Mouse (Mus musculus) MEL (cell line): Measurements from ENCODE around the gene Col11a2. TPM values are rescaled to one million over a fixed set of nuclear protein-coding genes. Genes with fewer than 3 reads are reported as not detected.

Source experiments
- DNase-seq: peaks from one replicate; pipeline ENCODE4 v3.0.0; 2011; ENCODE audit warnings: low read depth, low spot score
- H3K27ac ChIP-seq: 2 replicates; pipeline ENCODE4 v1.5.1; 2012; ENCODE audit warnings: low read depth, mild to moderate bottlenecking, control low read depth, low read length, moderate library complexity; ENCODE audit not compliant: control insufficient read depth
- H3K27me3 ChIP-seq, 2 experiments: fragments of 150-350 bp in 1 of 2; sonication (generic) in 1 of 2; 2 replicates each; pipeline ENCODE4 v1.6.1; 2012; ENCODE audit warnings: low read length in 2 of 2, mild to moderate bottlenecking in 2 of 2, improper control_type of control experiment in 1 of 2, moderate library complexity in 1 of 2; ENCODE audit not compliant: insufficient read depth in 2 of 2, control insufficient read depth in 1 of 2
- H3K36me3 ChIP-seq, 2 experiments: 2 replicates each; pipeline ENCODE4 v1.6.1; 2012 to 2014; ENCODE audit warnings: low read length in 2 of 2, improper control_type of control experiment in 1 of 2, inconsistent platforms in 1 of 2, mild to moderate bottlenecking in 1 of 2; ENCODE audit not compliant: insufficient read depth in 2 of 2, control insufficient read depth in 1 of 2
- H3K4me1 ChIP-seq, 2 experiments: fragments of 150-350 bp in 1 of 2; sonication (generic) in 1 of 2; 2 replicates each; pipeline ENCODE4 v1.6.1; 2012; ENCODE audit warnings: low read length in 2 of 2, improper control_type of control experiment in 1 of 2, mild to moderate bottlenecking in 1 of 2; ENCODE audit not compliant: insufficient read depth in 2 of 2, control insufficient read depth in 1 of 2
- H3K4me3 ChIP-seq, 2 experiments: fragments of 150-350 bp in 1 of 2; sonication (generic) in 1 of 2; 2 replicates each; pipeline ENCODE4 v1.5.1; 2012; ENCODE audit warnings: low read depth in 2 of 2, low read length in 2 of 2, mild to moderate bottlenecking in 2 of 2, moderate library complexity in 2 of 2, control low read depth in 1 of 2, improper control_type of control experiment in 1 of 2; ENCODE audit not compliant: control insufficient read depth in 1 of 2, insufficient read depth in 1 of 2
- H3K79me2 ChIP-seq: 2 replicates; pipeline ENCODE4 v1.6.1; 2012; ENCODE audit warnings: mild to moderate bottlenecking, low read length, moderate library complexity; ENCODE audit not compliant: control insufficient read depth, poor library complexity, insufficient read depth
- H3K9ac ChIP-seq: 2 replicates; pipeline ENCODE4 v1.6.1; 2012; ENCODE audit warnings: low read depth, mild to moderate bottlenecking, control low read depth, low read length, moderate library complexity; ENCODE audit not compliant: control insufficient read depth, poor library complexity, severe bottlenecking
- H3K9me3 ChIP-seq: fragments of 150-350 bp; sonication (generic); replicated peaks from 2 replicates; pipeline ENCODE4 v1.6.1; 2012; ENCODE audit warnings: mild to moderate bottlenecking, low read length, improper control_type of control experiment, moderate library complexity; ENCODE audit not compliant: insufficient read depth
- BHLHE40 ChIP-seq: IDR thresholded peaks from 2 replicates; pipeline ENCODE4 v1.6.1; 2012; ENCODE audit warnings: low read depth, mild to moderate bottlenecking, inconsistent platforms, low read length, improper control_type of control experiment, borderline replicate concordance
- CTCF ChIP-seq, 3 experiments: IDR thresholded peaks in 2 of 3; conservative IDR thresholded peaks in 1 of 3; 2 replicates each; pipeline ENCODE4 v1.5.1; 2011 to 2012; ENCODE audit warnings: low read length in 3 of 3, low read depth in 2 of 3, mild to moderate bottlenecking in 2 of 3, improper control_type of control experiment in 1 of 3, inconsistent platforms in 1 of 3, mixed read lengths in 1 of 3, moderate library complexity in 1 of 3; ENCODE audit not compliant: control insufficient read depth in 1 of 3, insufficient read depth in 1 of 3, poor library complexity in 1 of 3, severe bottlenecking in 1 of 3
- E2F4 ChIP-seq: IDR thresholded peaks from 2 replicates; pipeline ENCODE4 v1.6.1; 2011; ENCODE audit warnings: low read depth, low read length, improper control_type of control experiment, borderline replicate concordance
- ELF1 ChIP-seq: IDR thresholded peaks from 2 replicates; pipeline ENCODE4 v1.6.1; 2014; ENCODE audit warnings: low read depth, mild to moderate bottlenecking, inconsistent platforms, low read length, improper control_type of control experiment, moderate library complexity
- GABPA ChIP-seq: IDR thresholded peaks from 2 replicates; pipeline ENCODE4 v1.6.1; 2012; ENCODE audit warnings: low read depth, mild to moderate bottlenecking, inconsistent platforms, low read length, improper control_type of control experiment, moderate library complexity
- KAT2A ChIP-seq: conservative IDR thresholded peaks from 2 replicates; pipeline ENCODE4 v1.6.1; 2012; ENCODE audit warnings: low read depth, low read length, improper control_type of control experiment, inconsistent platforms
- MAX ChIP-seq: IDR thresholded peaks from 2 replicates; pipeline ENCODE4 v1.6.1; 2011; ENCODE audit warnings: low read length, improper control_type of control experiment
- MEF2A ChIP-seq: IDR thresholded peaks from 2 replicates; pipeline ENCODE4 v1.6.1; 2014; ENCODE audit warnings: low read depth, mild to moderate bottlenecking, inconsistent platforms, low read length, improper control_type of control experiment; ENCODE audit not compliant: poor library complexity, insufficient replicate concordance, severe bottlenecking; ENCODE audit errors: extremely low read depth
- POLR2A ChIP-seq, 2 experiments: IDR thresholded peaks; 2 replicates each; pipeline ENCODE4 v1.6.1; 2011 to 2012; ENCODE audit warnings: low read length in 2 of 2, mild to moderate bottlenecking in 2 of 2, control low read depth in 1 of 2, improper control_type of control experiment in 1 of 2, low read depth in 1 of 2, moderate library complexity in 1 of 2; ENCODE audit not compliant: control insufficient read depth in 1 of 2, insufficient read depth in 1 of 2, poor library complexity in 1 of 2
- POLR2AphosphoS2 ChIP-seq: IDR thresholded peaks from 2 replicates; pipeline ENCODE4 v1.6.1; 2011; ENCODE audit warnings: low read length, improper control_type of control experiment
- POLR2AphosphoS5 ChIP-seq: IDR thresholded peaks from 2 replicates; pipeline ENCODE4 v1.6.1; 2012; ENCODE audit warnings: low read depth, borderline replicate concordance, mild to moderate bottlenecking, inconsistent platforms, low read length, moderate library complexity, mixed read lengths
- RCOR1 ChIP-seq: IDR thresholded peaks from 2 replicates; pipeline ENCODE4 v1.6.1; 2012; ENCODE audit warnings: low read depth, mild to moderate bottlenecking, inconsistent platforms, low read length, improper control_type of control experiment
- SMC3 ChIP-seq: IDR thresholded peaks from 2 replicates; pipeline ENCODE4 v1.6.1; 2011; ENCODE audit warnings: low read depth, low read length, improper control_type of control experiment
- TAL1 ChIP-seq: IDR thresholded peaks from 2 replicates; pipeline ENCODE4 v1.6.1; 2012; ENCODE audit warnings: mild to moderate bottlenecking, inconsistent platforms, low read length, moderate library complexity, mixed read lengths
- TCF12 ChIP-seq: IDR thresholded peaks from 2 replicates; pipeline ENCODE4 v1.6.1; 2014; ENCODE audit warnings: low read depth, mild to moderate bottlenecking, inconsistent platforms, low read length, improper control_type of control experiment, moderate library complexity
- UBTF ChIP-seq: IDR thresholded peaks from 2 replicates; pipeline ENCODE4 v1.6.1; 2012; ENCODE audit warnings: low read depth, mild to moderate bottlenecking, inconsistent platforms, low read length, improper control_type of control experiment, moderate library complexity, borderline replicate concordance; ENCODE audit not compliant: insufficient read depth
- USF2 ChIP-seq, 2 experiments: IDR thresholded peaks; 2 replicates each; pipeline ENCODE4 v1.6.1; 2011 to 2012; ENCODE audit warnings: improper control_type of control experiment in 2 of 2, low read length in 2 of 2, borderline replicate concordance in 1 of 2, inconsistent platforms in 1 of 2, low read depth in 1 of 2, mild to moderate bottlenecking in 1 of 2; ENCODE audit not compliant: insufficient read depth in 1 of 2
- ZC3H11A ChIP-seq: IDR thresholded peaks from 2 replicates; pipeline ENCODE4 v1.6.1; 2012; ENCODE audit warnings: low read depth, mild to moderate bottlenecking, inconsistent platforms, low read length, improper control_type of control experiment
- ZKSCAN1 ChIP-seq: IDR thresholded peaks from 2 replicates; pipeline ENCODE4 v1.6.1; 2012; ENCODE audit warnings: low read depth, mild to moderate bottlenecking, inconsistent platforms, low read length, improper control_type of control experiment, moderate library complexity
- ZMIZ1 ChIP-seq: IDR thresholded peaks from 2 replicates; pipeline ENCODE4 v1.6.1; 2012; ENCODE audit warnings: low read depth, mild to moderate bottlenecking, inconsistent platforms, low read length, improper control_type of control experiment, moderate library complexity
- ZNF384 ChIP-seq: IDR thresholded peaks from 2 replicates; pipeline ENCODE4 v1.6.1; 2012; ENCODE audit warnings: low read depth, mild to moderate bottlenecking, inconsistent platforms, low read length, improper control_type of control experiment
- polyA plus RNA-seq, 2 experiments: library from polyadenylated mRNA; stranded (reverse) in 1 of 2; unstranded in 1 of 2; fragments of >175 nt in 1 of 2; fragments of >200 nt in 1 of 2; gene quantifications; 2 replicates each; pipeline versions ENCODE4 v1.2.1 to v1.2.4; 2012; ENCODE audit warnings: low replicate concordance in 2 of 2, low read depth in 1 of 2; ENCODE audit not compliant: insufficient read length in 2 of 2, insufficient read depth in 1 of 2, missing spikeins in 1 of 2
- total RNA-seq: library from RNA; depleted of rRNA; stranded (reverse); fragments of 300-350 nt; gene quantifications from 2 replicates; pipeline ENCODE4 v1.2.3, GENCODE M21; 2012

Gene Col11a2
- total and polyA plus RNA-seq, 3 experiments = 4.6 to 14.5 TPM; not detected in 1

- Histone ChIP-seq H3K27ac (peak overlapping the region; percentile 69), H3K9ac (peak overlapping the region; percentile 96), H3K36me3 (peaks cover 3 to 10% of the 10 kb centered on the region in 2 experiments; a peak in 3 of 4 replicates), H3K79me2 (peaks cover 21% of the 10 kb centered on the region), H3K4me1 (peaks cover 0 to 24% of the 10 kb centered on the region in 2 experiments; a peak in 2 of 4 replicates), H3K27me3 (no peaks in the 10 kb centered on the region), H3K9me3 (no peaks in the 10 kb centered on the region), H3K4me3 (peak overlapping the region; percentile 90 to 96)
- DNase-seq = no peak
- TF ChIP-seq ELF1 (0 out of 2 replicates have a peak, but pooled peaks have one; percentile 9), ZC3H11A (no peak), BHLHE40 (no peak), KAT2A (no peak; the same call in 1 of the 2 replicates), CTCF (IDR thresholded peaks at IDR 0.05 in 2 of 3, conservative IDR thresholded peaks at IDR 0.05 in 1 of 3; ENCODE audit: control insufficient read depth in 1 of 3, insufficient read depth in 1 of 3, low read depth in 2 of 3, low read length in 3 of 3, poor library complexity in 1 of 3, severe bottlenecking in 1 of 3) (no peak), POLR2A (IDR thresholded peaks at IDR 0.05; ENCODE audit: control insufficient read depth in 1 of 2, insufficient read depth in 1 of 2, low read depth in 1 of 2, low read length in 2 of 2, poor library complexity in 1 of 2) (0 out of 4 replicates have a peak, but pooled peaks of 1 of the 2 experiments have one; percentile 51), MEF2A (no peak), UBTF (peak; percentile 93; the same call in 1 of the 2 replicates), POLR2AphosphoS2 (peak; percentile 50)
Measured at GRCm38 (mm10) chr17:34024861-34025755, 14.1 kb upstream of the Col11a2 start.

- H3K4me1 ChIP-seq = peaks cover 0 to 31% of the 10 kb centered on the region in 2 experiments; a peak in 2 of 4 replicates
- TF ChIP-seq ZNF384 (no peak), ELF1 (no peak), BHLHE40 (no peak), POLR2AphosphoS2 (no peak; the same call in 1 of the 2 replicates), ZKSCAN1 (no peak), KAT2A (no peak), GABPA (no peak), ZMIZ1 (no peak), SMC3 (no peak), E2F4 (no peak), MAX (no peak), USF2 (IDR thresholded peaks at IDR 0.05; ENCODE audit: borderline replicate concordance in 1 of 2, insufficient read depth in 1 of 2, low read depth in 1 of 2, low read length in 2 of 2) (no peak), RCOR1 (no peak), TCF12 (no peak), TAL1 (no peak), POLR2AphosphoS5 (no peak)
- peak overlapping the region; percentile 96 for H3K9ac ChIP-seq
- peak overlapping the region in 1 of 2 experiments; percentile 96; a peak in 1 of 4 replicates for H3K4me3 ChIP-seq
- H3K27ac ChIP-seq = no peak overlapping the region
- H3K79me2 ChIP-seq = peaks cover 28% of the 10 kb centered on the region
- no peak for DNase-seq
- no peaks in the 10 kb centered on the region for H3K27me3 ChIP-seq
- no peaks in the 10 kb centered on the region for H3K9me3 ChIP-seq
- H3K36me3 ChIP-seq = peaks cover 3 to 15% of the 10 kb centered on the region in 2 experiments; a peak in 3 of 4 replicates
Measured at GRCm38 (mm10) chr17:34025756-34026151, 13.5 kb upstream of the Col11a2 start.
